In the genomic region with DNA sequence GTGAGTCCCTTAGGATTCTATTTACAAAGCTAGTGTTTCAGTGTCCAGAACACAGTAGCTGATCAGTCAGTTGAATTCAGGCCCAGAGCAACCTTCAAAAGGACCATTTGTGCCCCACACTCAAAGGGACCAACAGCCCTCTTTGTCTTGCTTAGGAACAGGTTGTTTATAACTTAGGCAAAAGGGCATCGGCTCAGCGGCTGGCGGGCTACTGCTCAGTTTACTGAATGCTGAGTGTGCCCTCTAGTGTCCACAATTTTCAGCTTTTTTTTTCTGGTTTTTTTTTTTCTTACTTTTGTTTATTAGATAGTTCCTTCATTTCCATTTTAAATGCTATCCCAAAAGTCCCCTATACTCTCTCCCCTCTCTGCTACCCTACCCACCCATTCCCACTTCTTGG, we compare ENCODE assay signal across 10 mouse cellular contexts. TPM values are rescaled to one million over a fixed set of nuclear protein-coding genes. Genes with fewer than 3 reads are reported as not detected.
A peak's percentile ranks its signal among the peaks of the same experiment; 100 is the strongest.
DNase-seq lines count a peak whose midpoint lies in the region; ATAC-seq and TF ChIP-seq lines count a peak whose summit lies in the region.
"Had no signal": no experiment of that assay in that cellular context is flagged by ENCODE, and none has a peak within 500 bp of the region (broad histone marks: within the 10 kb centered on the region; RNA-seq: fewer than 3 reads in every experiment).

No protein-coding gene starts in this region.

- 23% methylated on average over 3 of the region's 3 CpGs for WGBS in intestine, embryonic 14.5 days
- WGBS in intestine, embryonic 15.5 days = 20% methylated on average over 3 of the region's 3 CpGs
- 12% methylated on average over 3 of the region's 3 CpGs for WGBS in stomach, postnatal 0 days

- H3K27ac ChIP-seq in intestine, embryonic 14.5 days (ENCODE audit: low read depth) = no peak overlapping the region
- no peak overlapping the region for H3K27ac ChIP-seq in intestine, embryonic 15.5 days
- H3K27ac ChIP-seq in ES-Bruce4 (ENCODE audit: insufficient read depth, low read length) = no peak overlapping the region
- H3K27ac ChIP-seq in stomach, postnatal 0 days (replicated peaks) = no peak overlapping the region
- H3K27ac ChIP-seq: embryonic facial prominence, embryonic 15.5 days; limb, embryonic 13.5 days had no signal

- peak; percentile 51 for DNase-seq in intestine, embryonic 14.5 days (ENCODE audit: low spot score)
- DNase-seq in adrenal gland, postnatal 36 days = peak; percentile 5 to 12
- peak; percentile 19 for DNase-seq in forelimb bud, embryonic 11.5 days (ENCODE audit: low read depth, low spot score)
- DNase-seq in left cerebral cortex, postnatal 14 days (ENCODE audit: low spot score in 2 of 2) = peak; percentile 14 to 28
- peak; percentile 14 for DNase-seq in stomach, postnatal 0 days (ENCODE audit: low spot score)
- DNase-seq in urinary bladder, postnatal 25 days (ENCODE audit: low spot score) = no peak

- no peaks in the 10 kb centered on the region for H3K4me1 ChIP-seq in intestine, embryonic 14.5 days (replicated peaks; ENCODE audit: control insufficient read depth, insufficient read depth, low read length)
- H3K4me1 ChIP-seq in intestine, embryonic 15.5 days (replicated peaks) = no peaks in the 10 kb centered on the region
- H3K4me1 ChIP-seq in ES-Bruce4 (ENCODE audit: control insufficient read depth, insufficient read depth, low read length) = no peaks in the 10 kb centered on the region
- no peaks in the 10 kb centered on the region for H3K4me1 ChIP-seq in stomach, postnatal 0 days (replicated peaks; ENCODE audit: control insufficient read depth, insufficient read depth)
- H3K4me1 ChIP-seq: embryonic facial prominence, embryonic 15.5 days; limb, embryonic 13.5 days had no signal

- H3K4me2 ChIP-seq in intestine, embryonic 14.5 days (ENCODE audit: low read length) = no peak overlapping the region
- H3K4me2 ChIP-seq in intestine, embryonic 15.5 days (replicated peaks) = no peak overlapping the region
- no peak overlapping the region for H3K4me2 ChIP-seq in stomach, postnatal 0 days (replicated peaks; ENCODE audit: low read depth)
- H3K4me2 ChIP-seq: embryonic facial prominence, embryonic 15.5 days; limb, embryonic 13.5 days had no signal

- H3K9me3 ChIP-seq in intestine, embryonic 14.5 days (ENCODE audit: control insufficient read depth, low read length) = no peaks in the 10 kb centered on the region
- no peaks in the 10 kb centered on the region for H3K9me3 ChIP-seq in intestine, embryonic 15.5 days
- no peaks in the 10 kb centered on the region for H3K9me3 ChIP-seq in ES-Bruce4 (replicated peaks; ENCODE audit: control insufficient read depth, insufficient read depth, low read length, poor library complexity, severe bottlenecking)
- H3K9me3 ChIP-seq in stomach, postnatal 0 days (ENCODE audit: control insufficient read depth, low read length) = no peaks in the 10 kb centered on the region
- H3K9me3 ChIP-seq: embryonic facial prominence, embryonic 15.5 days; limb, embryonic 13.5 days had no signal

- intact Hi-C loops in left cerebral cortex, postnatal 14 days (cut with DNase I) = loop anchor here (5.0 kb wide), 2 partner anchors 376 to 834 kb away; no protein-coding TSS in a partner anchor

- H3K36me3 ChIP-seq in intestine, embryonic 14.5 days (ENCODE audit: control insufficient read depth, insufficient read depth, low read length) = no peaks in the 10 kb centered on the region
- no peaks in the 10 kb centered on the region for H3K36me3 ChIP-seq in intestine, embryonic 15.5 days
- no peaks in the 10 kb centered on the region for H3K36me3 ChIP-seq in ES-Bruce4 (ENCODE audit: control insufficient read depth, insufficient read depth, low read length, poor library complexity, severe bottlenecking)
- H3K36me3 ChIP-seq in stomach, postnatal 0 days (ENCODE audit: control insufficient read depth, insufficient read depth, low read length) = no peaks in the 10 kb centered on the region
- H3K36me3 ChIP-seq: embryonic facial prominence, embryonic 15.5 days; limb, embryonic 13.5 days had no signal

- H3K27me3 ChIP-seq in intestine, embryonic 14.5 days (replicated peaks; ENCODE audit: control insufficient read depth, insufficient read depth, low read length) = no peaks in the 10 kb centered on the region
- H3K27me3 ChIP-seq in intestine, embryonic 15.5 days (replicated peaks) = no peaks in the 10 kb centered on the region
- H3K27me3 ChIP-seq in ES-Bruce4 (ENCODE audit: control insufficient read depth, insufficient read depth, low read length, poor library complexity, severe bottlenecking) = no peaks in the 10 kb centered on the region
- H3K27me3 ChIP-seq in stomach, postnatal 0 days (ENCODE audit: control insufficient read depth, insufficient read depth, low read length) = no peaks in the 10 kb centered on the region
- H3K27me3 ChIP-seq: embryonic facial prominence, embryonic 15.5 days; limb, embryonic 13.5 days had no signal

- H3K4me3 ChIP-seq in intestine, embryonic 14.5 days (ENCODE audit: low read depth, low read length) = no peak overlapping the region
- H3K4me3 ChIP-seq in intestine, embryonic 15.5 days (replicated peaks) = no peak overlapping the region
- H3K4me3 ChIP-seq in ES-Bruce4 (ENCODE audit: low read depth, low read length) = no peak overlapping the region
- no peak overlapping the region for H3K4me3 ChIP-seq in stomach, postnatal 0 days (ENCODE audit: low read depth, low read length)
- H3K4me3 ChIP-seq: embryonic facial prominence, embryonic 15.5 days; limb, embryonic 13.5 days had no signal

- peak; percentile 26 for TF ChIP-seq CTCF in ES-Bruce4 (IDR thresholded peaks at IDR 0.05; ENCODE audit: low read depth, low read length)
- TF ChIP-seq CTCF in stomach, postnatal 0 days (IDR thresholded peaks at IDR 0.05; ENCODE audit: low read depth) = peak; percentile 60

- H3K9ac ChIP-seq in intestine, embryonic 14.5 days (ENCODE audit: low read length) = no peak overlapping the region
- H3K9ac ChIP-seq in intestine, embryonic 15.5 days = no peak overlapping the region
- H3K9ac ChIP-seq in ES-Bruce4 (ENCODE audit: low read depth, poor library complexity, severe bottlenecking) = no peak overlapping the region
- no peak overlapping the region for H3K9ac ChIP-seq in stomach, postnatal 0 days (ENCODE audit: low read length)
- H3K9ac ChIP-seq: embryonic facial prominence, embryonic 15.5 days; limb, embryonic 13.5 days had no signal

- TF ChIP-seq POLR2A in ES-Bruce4 (IDR thresholded peaks at IDR 0.05; ENCODE audit: insufficient read depth, low read length) = no peak

- no peak for ATAC-seq in intestine, embryonic 14.5 days (replicated peaks; ENCODE audit: low FRiP score, low TSS enrichment, low read depth)
- ATAC-seq in intestine, embryonic 15.5 days = no peak
- no peak for ATAC-seq in stomach, postnatal 0 days (ENCODE audit: low FRiP score, low TSS enrichment)

- TF ChIP-seq EP300 in ES-Bruce4 (IDR thresholded peaks at IDR 0.05; ENCODE audit: insufficient read depth, low read depth, low read length) = no peak
- TF ChIP-seq EP300 in stomach, postnatal 0 days (optimal IDR thresholded peaks at IDR 0.05) = no peak

RNA-seq across cellular contexts. Expression of a gene that starts 27.4 kb away (rescaled TPM):
- not detected in 2 replicates for polyA plus RNA-seq in intestine, embryonic 14.5 days (2014; fragmentation: Nextera tagmentation; extraction: Ambion mirVana)
- polyA plus RNA-seq in intestine, embryonic 15.5 days (2015; fragmentation: Nextera tagmentation; extraction: Ambion mirVana) = 0.15 TPM in 1 of 2 replicates, not detected in the other
- polyA plus RNA-seq in ES-Bruce4 (2011; ENCODE audit: insufficient read depth, insufficient read length, low read depth, missing spikeins) = not detected in 2 replicates
- not detected for total RNA-seq in adrenal gland, postnatal 36 days (2021)
- total RNA-seq in left cerebral cortex, postnatal 14 days (2021) = under 1 TPM; 0.23 to 0.24 TPM
- polyA plus RNA-seq in stomach, postnatal 0 days (2015; fragmentation: Nextera tagmentation; extraction: Ambion mirVana) = 0.05 TPM in 1 of 2 replicates, not detected in the other
- polyA plus RNA-seq: embryonic facial prominence, embryonic 15.5 days; limb, embryonic 13.5 days had no signal
